Mouse (Mus musculus) stomach, postnatal 0 days (tissue): Measurements from ENCODE around the gene Olfr71.

Source experiments
- CTCF ChIP-seq: IDR thresholded peaks from 2 replicates; pipeline ENCODE4 v1.5.1; 2016; ENCODE audit warnings: antibody characterized with exemption, low read depth, mild to moderate bottlenecking, moderate library complexity
- EP300 ChIP-seq: optimal IDR thresholded peaks from 2 replicates; pipeline ENCODE3; 2016; ENCODE audit warnings: antibody characterized with exemption

DNA sequence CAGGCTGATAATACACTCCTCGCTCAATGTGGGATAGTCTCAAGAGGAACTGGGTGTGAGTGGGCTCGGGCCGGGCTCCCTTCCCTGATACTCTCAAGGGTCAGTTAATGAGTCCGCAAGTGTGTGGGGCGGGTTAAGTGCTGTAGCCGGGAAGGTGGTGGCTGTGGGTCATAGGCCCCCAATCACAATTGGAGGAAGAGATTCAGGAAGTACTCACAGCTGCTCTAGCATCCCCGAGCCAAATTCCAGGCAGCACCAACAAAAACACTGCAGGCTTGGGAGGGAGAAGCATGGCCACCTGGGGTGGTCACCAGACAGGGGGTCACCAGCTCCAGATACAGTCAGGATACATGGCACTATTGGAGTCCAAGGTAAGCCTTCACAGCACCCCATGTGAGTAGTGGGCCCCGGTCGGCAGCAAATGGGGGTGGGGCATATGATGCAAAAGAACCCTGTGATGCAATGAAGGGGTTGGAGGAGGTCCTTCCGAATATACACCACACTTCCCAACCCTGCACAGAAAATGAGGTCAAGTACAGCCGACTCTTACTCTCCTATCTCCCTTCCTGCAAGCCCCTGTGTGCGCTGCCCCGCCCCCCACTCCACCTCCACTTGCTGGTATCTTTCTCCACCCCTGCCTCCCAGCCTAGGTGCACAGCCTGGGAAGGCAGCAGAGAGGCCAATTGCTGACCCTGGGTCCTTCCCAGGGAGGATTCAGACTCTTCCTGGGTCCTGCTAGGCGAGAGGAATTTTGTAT, 19.9 kb upstream of the Olfr71 start, which contains the start of gene Spaar:
- TF ChIP-seq EP300 (no peak), CTCF (no peak)
